Mouse (Mus musculus) liver, embryonic 12.5 days (tissue): Measurements from ENCODE around the gene Slc35b1. TPM values are rescaled to one million over a fixed set of nuclear protein-coding genes. Genes with fewer than 3 reads are reported as not detected.

Source experiments
- ATAC-seq: fragments of 200-750 bp; cut with Nextera tagmentation; 2 replicates; pipeline ENCODE4 v1.8.0; 2017; ENCODE audit warnings: moderate number of reproducible peaks, mild to moderate bottlenecking, moderate library complexity
- H3K27ac ChIP-seq: fragments of 300-500 bp; sonication (generic); 2 replicates; pipeline ENCODE4 v1.5.1; 2016; ENCODE audit warnings: mild to moderate bottlenecking
- H3K27me3 ChIP-seq: fragments of 300-500 bp; sonication (generic); replicated peaks from 2 replicates; pipeline ENCODE4 v1.6.1; 2016; ENCODE audit warnings: mild to moderate bottlenecking, moderate library complexity
- H3K36me3 ChIP-seq: fragments of 300-500 bp; sonication (generic); 2 replicates; pipeline ENCODE4 v1.6.1; 2016; ENCODE audit warnings: mild to moderate bottlenecking, moderate library complexity
- H3K4me1 ChIP-seq: fragments of 300-500 bp; sonication (generic); 2 replicates; pipeline ENCODE4 v1.6.1; 2016
- H3K4me2 ChIP-seq: fragments of 300-500 bp; sonication (generic); 2 replicates; pipeline ENCODE4 v1.6.1; 2016; ENCODE audit warnings: mild to moderate bottlenecking, moderate library complexity
- H3K4me3 ChIP-seq: fragments of 300-500 bp; sonication (generic); 2 replicates; pipeline ENCODE4 v1.5.1; 2016; ENCODE audit warnings: mild to moderate bottlenecking, moderate library complexity
- H3K9ac ChIP-seq: fragments of 300-500 bp; sonication (generic); 2 replicates; pipeline ENCODE4 v1.6.1; 2016; ENCODE audit warnings: mild to moderate bottlenecking, moderate library complexity
- H3K9me3 ChIP-seq: fragments of 300-500 bp; sonication (generic); replicated peaks from 2 replicates; pipeline ENCODE4 v1.6.1; 2016; ENCODE audit warnings: mild to moderate bottlenecking, moderate library complexity
- WGBS: fragments of 180-500 bp; shearing (Covaris S2); methylation state at CpG from one replicate; pipeline ENCODE4 v1.1.7; 2016; ENCODE audit not compliant: insufficient replicate concordance; 5-methylcytosine and 5-hydroxymethylcytosine counted together
- polyA plus RNA-seq: library from polyadenylated mRNA; unstranded; fragments of >200 nt; fragmentation: Nextera tagmentation; extraction: Ambion mirVana; gene quantifications from 2 replicates; pipeline ENCODE4 v1.2.1, GENCODE M21; 2016

The Slc35b1 gene
- polyA plus RNA-seq, 1 experiment from 2014 or later: 61.3 TPM

DNA sequence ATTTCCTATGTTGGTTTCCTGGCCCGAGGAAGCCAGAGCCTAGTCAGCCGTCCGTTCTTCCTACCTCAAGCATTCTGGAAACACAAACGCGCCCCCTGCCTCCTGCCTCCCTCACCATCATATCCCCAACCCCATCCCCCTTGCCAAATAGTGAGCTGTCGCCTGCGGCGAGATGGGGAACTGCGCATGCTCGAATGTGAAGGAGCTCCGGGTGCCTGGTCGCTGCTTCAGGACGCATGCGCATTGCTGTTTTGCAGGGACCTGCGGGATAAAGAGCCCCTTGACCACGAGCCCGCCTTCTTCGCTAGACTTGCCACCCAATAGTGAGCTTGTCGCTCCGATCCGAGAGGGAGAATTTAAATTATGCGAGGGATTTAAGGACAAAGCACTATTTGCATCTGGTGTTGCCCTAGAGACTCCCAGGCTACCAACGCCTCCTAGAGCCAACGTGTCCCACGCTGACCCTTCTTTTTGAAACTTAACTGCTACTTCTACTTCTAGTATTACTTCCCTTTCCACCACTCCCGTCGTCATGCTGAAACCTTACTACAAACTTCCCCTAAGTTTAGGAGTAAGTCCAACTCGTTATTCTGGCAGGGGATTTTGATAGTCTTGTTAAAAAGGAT, 30.2 kb downstream of the Slc35b1 start:
- Histone ChIP-seq H3K27ac (peak overlapping the region; percentile 90), H3K27me3 (peaks cover 17% of the 10 kb centered on the region), H3K4me1 (peaks cover 31% of the 10 kb centered on the region), H3K4me2 (peak overlapping the region; percentile 84), H3K4me3 (peak overlapping the region; percentile 83), H3K9ac (peak overlapping the region; percentile 85), H3K36me3 (peaks cover 13% of the 10 kb centered on the region), H3K9me3 (no peaks in the 10 kb centered on the region)
- ATAC-seq: peak; percentile 83
- under 1% methylated on average over 28 of the region's 28 CpGs for whole genome bisulfite sequencing

GRCm38 (mm10) chr11:95415931-95416330, 31.4 kb downstream of the Slc35b1 start:
- H3K4me1 ChIP-seq: peaks cover 31% of the 10 kb centered on the region
- peak overlapping the region; percentile 85 for H3K9ac ChIP-seq
- H3K36me3 ChIP-seq: peaks cover 14% of the 10 kb centered on the region
- peak overlapping the region; percentile 90 for H3K27ac ChIP-seq
- H3K27me3 ChIP-seq: peaks cover 15% of the 10 kb centered on the region
- H3K4me3 ChIP-seq: peak overlapping the region; percentile 83
- H3K9me3 ChIP-seq: no peaks in the 10 kb centered on the region
- no peak for ATAC-seq
- H3K4me2 ChIP-seq: peak overlapping the region; percentile 84

DNA sequence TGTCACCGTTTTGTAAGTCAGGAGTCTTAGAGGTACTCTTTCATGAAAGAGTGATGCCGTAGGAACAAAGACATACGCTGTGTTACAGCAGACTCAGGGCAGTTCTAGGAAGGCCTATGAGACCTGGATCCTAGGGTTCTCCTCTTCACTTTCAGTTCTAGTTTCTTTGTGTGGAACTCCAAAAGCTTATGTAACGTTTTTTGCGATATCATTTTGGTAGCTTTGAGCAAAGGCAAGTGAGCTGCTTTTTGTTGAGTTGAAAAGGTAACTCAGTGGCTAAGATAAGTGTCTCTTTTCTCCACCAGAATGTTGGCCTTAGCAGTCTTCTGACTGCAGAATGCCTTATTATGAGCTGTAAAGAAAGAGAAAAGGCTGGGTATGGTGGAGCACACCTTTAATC, 32.8 kb downstream of the Slc35b1 start:
- H3K4me3 ChIP-seq: no peak overlapping the region
- no peak overlapping the region for H3K9ac ChIP-seq
- H3K9me3 ChIP-seq: no peaks in the 10 kb centered on the region
- peaks cover 31% of the 10 kb centered on the region for H3K4me1 ChIP-seq
- no peak overlapping the region for H3K27ac ChIP-seq
- peaks cover 5% of the 10 kb centered on the region; the same call in 1 of the 2 replicates for H3K27me3 ChIP-seq
- WGBS: 82% methylated on average over 5 of the region's 5 CpGs
- H3K4me2 ChIP-seq: no peak overlapping the region
- peaks cover 14% of the 10 kb centered on the region for H3K36me3 ChIP-seq
- no peak for ATAC-seq

- H3K36me3 ChIP-seq: peaks cover 18% of the 10 kb centered on the region
- no peaks in the 10 kb centered on the region for H3K27me3 ChIP-seq
- no peak overlapping the region for H3K4me3 ChIP-seq
- peaks cover 21% of the 10 kb centered on the region for H3K4me1 ChIP-seq
- 72% methylated on average over 2 of the region's 2 CpGs for WGBS
- H3K9ac ChIP-seq: no peak overlapping the region
- H3K9me3 ChIP-seq: no peaks in the 10 kb centered on the region
- H3K4me2 ChIP-seq: no peak overlapping the region
- H3K27ac ChIP-seq: no peak overlapping the region
- ATAC-seq: no peak
These were observed 36.5 kb downstream of the Slc35b1 start for GRCm38 (mm10) chr11:95420880-95421435.

GRCm38 (mm10) chr11:95423505-95423904, 39.0 kb downstream of the Slc35b1 start:
- 73% methylated on average over 3 of the region's 3 CpGs for WGBS
- ATAC-seq: no peak

DNA sequence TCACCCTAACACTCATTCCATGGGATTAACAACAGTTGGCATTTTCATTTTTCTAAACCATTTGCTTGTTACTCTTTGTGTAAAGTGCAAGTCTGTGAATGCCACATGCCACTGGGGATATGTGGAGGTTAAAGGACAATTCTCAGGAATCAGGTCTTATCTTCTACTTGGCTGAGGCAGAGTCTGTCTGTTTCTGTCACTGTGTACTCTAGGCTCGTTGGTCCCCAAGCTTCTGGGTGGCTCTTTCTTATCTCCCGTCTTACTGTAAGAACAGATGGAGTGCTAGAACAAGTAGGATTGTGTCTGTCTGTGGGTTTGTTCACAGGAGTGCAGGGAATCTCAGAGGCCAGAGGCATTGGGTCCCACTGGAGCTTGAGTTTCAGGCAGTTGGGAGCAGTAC, 46.9 kb downstream of the Slc35b1 start:
- Histone ChIP-seq H3K36me3 (peaks cover 14% of the 10 kb centered on the region), H3K4me2 (no peak overlapping the region), H3K4me3 (no peak overlapping the region), H3K27me3 (no peaks in the 10 kb centered on the region), H3K9ac (no peak overlapping the region), H3K9me3 (no peaks in the 10 kb centered on the region), H3K4me1 (peaks cover 41% of the 10 kb centered on the region), H3K27ac (peak overlapping the region; percentile 5; the same call in 1 of the 2 replicates)
- peak; percentile 68 for ATAC-seq
- WGBS: 18% methylated on average over 2 of the region's 2 CpGs

More at GRCm38 (mm10) chr11:95423505-95423904, 39.0 kb downstream of the Slc35b1 start:
- Histone ChIP-seq H3K27ac (no peak overlapping the region), H3K4me3 (no peak overlapping the region), H3K9ac (no peak overlapping the region), H3K9me3 (no peaks in the 10 kb centered on the region), H3K36me3 (peaks cover 16% of the 10 kb centered on the region), H3K4me1 (no peaks in the 10 kb centered on the region), H3K27me3 (no peaks in the 10 kb centered on the region), H3K4me2 (no peak overlapping the region)

- Histone ChIP-seq H3K9me3 (no peaks in the 10 kb centered on the region), H3K4me2 (no peak overlapping the region), H3K9ac (no peak overlapping the region), H3K36me3 (peaks cover 14% of the 10 kb centered on the region), H3K4me1 (peaks cover 41% of the 10 kb centered on the region), H3K4me3 (no peak overlapping the region), H3K27me3 (no peaks in the 10 kb centered on the region), H3K27ac (no peak overlapping the region)
- ATAC-seq: no peak
- 62% methylated on average over 2 of the region's 2 CpGs for WGBS
These were observed 47.7 kb downstream of the Slc35b1 start for GRCm38 (mm10) chr11:95432194-95432593.

Other genes starting within 250 kb of the Slc35b1 start
- 0.06 TPM in 1 of 2 replicates, not detected in the other for gene Dlx4, start 238.4 kb upstream of the Slc35b1 start, polyA plus RNA-seq
- 0.10 TPM in 1 of 2 replicates, not detected in the other for gene Tac4, start 123.2 kb upstream of the Slc35b1 start, polyA plus RNA-seq
- 48.1 and 49.5 TPM in 2 replicates for gene Kat7, start 74.4 kb upstream of the Slc35b1 start, polyA plus RNA-seq
- 59.0 and 62.7 TPM in 2 replicates for gene Fam117a, start 47.7 kb upstream of the Slc35b1 start, polyA plus RNA-seq
- 90.8 and 105 TPM in 2 replicates for gene Spop, start 29.4 kb downstream of the Slc35b1 start, polyA plus RNA-seq
- gene Nxph3, start 129.9 kb downstream of the Slc35b1 start, polyA plus RNA-seq: 0.14 and 0.24 TPM in 2 replicates
- gene Ngfr, start 203.0 kb downstream of the Slc35b1 start, polyA plus RNA-seq: 4.8 and 5.9 TPM in 2 replicates